Mouse (Mus musculus) lung, adult 2 months (tissue): ENCODE data around the gene Ddx23.

ENCODE experiments used
- CTCF ChIP-seq: fragments of 200-500 bp; IDR thresholded peaks from 2 replicates; pipeline ENCODE4 v1.5.1; 2011; ENCODE audit warnings: mild to moderate bottlenecking, low read length, control low read depth; ENCODE audit not compliant: insufficient read depth
- POLR2A ChIP-seq: fragments of 200-500 bp; IDR thresholded peaks from 2 replicates; pipeline ENCODE4 v1.6.1; 2011; ENCODE audit warnings: low read depth, mild to moderate bottlenecking, control low read depth, low read length, borderline replicate concordance; ENCODE audit errors: extremely low read depth

- TF ChIP-seq CTCF = no peak
- TF ChIP-seq POLR2A = no peak
These were observed 47.7 kb downstream of the Ddx23 start for GRCm38 (mm10) chr15:98614971-98615370.
